Mouse (Mus musculus) heart, adult 2 months (tissue): ENCODE results near the gene Necab3. TPM values are rescaled to one million over a fixed set of nuclear protein-coding genes. Genes with fewer than 3 reads are reported as not detected.

ENCODE experiments used
- DNase-seq, 2 experiments: peaks; one replicate each; pipeline ENCODE4 v3.0.0; 2021
- H3K27ac ChIP-seq: fragments of 200-600 bp; 2 replicates; pipeline ENCODE4 v1.8.1; 2022
- H3K27me3 ChIP-seq: fragments of 200-500 bp; 2 replicates; pipeline ENCODE4 v1.6.1; 2012; ENCODE audit warnings: mild to moderate bottlenecking, low read length, inconsistent platforms, mixed read lengths; ENCODE audit not compliant: control insufficient read depth, insufficient read depth
- H3K36me3 ChIP-seq: fragments of 200-500 bp; 2 replicates; pipeline ENCODE4 v1.6.1; 2012; ENCODE audit warnings: low read length, inconsistent platforms; ENCODE audit not compliant: control insufficient read depth, insufficient read depth
- H3K4me1 ChIP-seq: fragments of 200-500 bp; 2 replicates; pipeline ENCODE4 v1.6.1; 2011; ENCODE audit warnings: low read length; ENCODE audit not compliant: control insufficient read depth, insufficient read depth
- H3K4me3 ChIP-seq: fragments of 200-600 bp; 2 replicates; pipeline ENCODE4 v1.8.1; 2022
- H3K79me2 ChIP-seq: fragments of 200-500 bp; replicated peaks from 2 replicates; pipeline ENCODE4 v1.6.1; 2012; ENCODE audit warnings: mild to moderate bottlenecking, inconsistent platforms, low read length, moderate library complexity, mixed read lengths; ENCODE audit not compliant: control insufficient read depth, insufficient read depth
- H3K9ac ChIP-seq: fragments of 200-500 bp; 2 replicates; pipeline ENCODE4 v1.6.1; 2012; ENCODE audit warnings: low read depth, mild to moderate bottlenecking, control low read depth, inconsistent platforms, low read length, mixed read lengths
- CTCF ChIP-seq: fragments of 200-600 bp; IDR thresholded peaks from 2 replicates; pipeline ENCODE4 v1.8.1; 2022; ENCODE audit warnings: antibody characterized with exemption, mild to moderate bottlenecking, moderate library complexity
- EP300 ChIP-seq: fragments of 200-500 bp; IDR thresholded peaks from 2 replicates; pipeline ENCODE4 v1.6.1; 2011; ENCODE audit warnings: low read depth, low read length, control low read depth; ENCODE audit not compliant: insufficient read depth
- POLR2A ChIP-seq: fragments of 200-500 bp; IDR thresholded peaks from 2 replicates; pipeline ENCODE4 v1.6.1; 2011; ENCODE audit warnings: mild to moderate bottlenecking, low read depth, low read length, control low read depth; ENCODE audit not compliant: insufficient read depth
- WGBS: fragments of 180-500 bp; shearing (Covaris S2); methylation state at CpG from one replicate; pipeline ENCODE4 v1.1.7; 2018; 5-methylcytosine and 5-hydroxymethylcytosine counted together
- intact Hi-C: fragments of 180-260 bp; cut with DNase I; formaldehyde crosslinking; loops from one replicate; pipeline ENCODE4 v1.15.1; 2025
- polyA plus RNA-seq: library from polyadenylated mRNA; depleted of rRNA; stranded (reverse); fragments of >200 nt; gene quantifications from 2 replicates; pipeline ENCODE4 v1.2.3, GENCODE M21; 2012; rRNA removed
- total RNA-seq, 2 experiments: library from RNA; stranded (reverse); gene quantifications; 2 replicates each; pipeline ENCODE4 v1.2.3; 2021

The Necab3 gene
- total and polyA plus RNA-seq, 3 experiments: 0.20 to 0.90 (median 0.23) TPM

- intact Hi-C loops: no loop called here
Observed at GRCm38 (mm10) chr2:154499717-154500247, 58.9 kb downstream of the Necab3 start.

GRCm38 (mm10) chr2:154498571-154498970 is 60.1 kb downstream of the Necab3 start:
- 24% methylated on average over 5 of the region's 5 CpGs for WGBS
- DNase-seq: peak; percentile 10 to 20
- Histone ChIP-seq H3K27ac (no peak overlapping the region), H3K4me3 (no peak overlapping the region), H3K9ac (no peak overlapping the region; the same call in 1 of the 2 replicates), H3K27me3 (no peaks in the 10 kb centered on the region), H3K36me3 (no peaks in the 10 kb centered on the region; the same call in none of the 2 replicates), H3K79me2 (peaks cover 5% of the 10 kb centered on the region; the same call in 1 of the 2 replicates), H3K4me1 (peaks cover 3% of the 10 kb centered on the region; the same call in 1 of the 2 replicates)
- TF ChIP-seq CTCF (no peak), EP300 (no peak), POLR2A (no peak)
- intact Hi-C loops: no loop called here

More at GRCm38 (mm10) chr2:154499717-154500247, 58.9 kb downstream of the Necab3 start:
- Histone ChIP-seq H3K4me3 (no peak overlapping the region), H3K9ac (no peak overlapping the region), H3K4me1 (peaks cover 3% of the 10 kb centered on the region; the same call in 1 of the 2 replicates), H3K27ac (no peak overlapping the region), H3K27me3 (no peaks in the 10 kb centered on the region), H3K36me3 (no peaks in the 10 kb centered on the region; the same call in none of the 2 replicates), H3K79me2 (peaks cover 5% of the 10 kb centered on the region; the same call in 1 of the 2 replicates)
- 96% methylated on average over 2 of the region's 2 CpGs for WGBS
- no peak for DNase-seq
- no peak for TF ChIP-seq EP300

- Histone ChIP-seq H3K4me1 (peaks cover 3% of the 10 kb centered on the region; the same call in 1 of the 2 replicates), H3K79me2 (peaks cover 7% of the 10 kb centered on the region; the same call in 1 of the 2 replicates), H3K27me3 (no peaks in the 10 kb centered on the region), H3K27ac (no peak overlapping the region), H3K9ac (no peak overlapping the region), H3K4me3 (no peak overlapping the region), H3K36me3 (no peaks in the 10 kb centered on the region; the same call in 1 of the 2 replicates)
- TF ChIP-seq CTCF: no peak
- no peak for TF ChIP-seq EP300
- no peak for TF ChIP-seq POLR2A
- intact Hi-C loops: no loop called here
- WGBS: 91% methylated on average over 4 of the region's 4 CpGs
- DNase-seq: no peak
Observed at GRCm38 (mm10) chr2:154495021-154495420, 63.7 kb downstream of the Necab3 start.

Other genes starting within 250 kb of the Necab3 start
- gene Cdk5rap1, start 185.9 kb downstream of the Necab3 start, total RNA-seq: 10 to 100 TPM; 20.1 to 20.2 TPM
- 10.5 and 21.1 TPM in 2 replicates for gene Cdk5rap1, start 185.9 kb downstream of the Necab3 start, polyA plus RNA-seq
- gene Snta1, start 150.8 kb downstream of the Necab3 start, total RNA-seq: 10 to 100 TPM; 73.6 to 95.0 TPM
- gene Snta1, start 150.8 kb downstream of the Necab3 start, polyA plus RNA-seq: 64.8 and 66.0 TPM in 2 replicates
- 10 to 100 TPM; 15.6 to 17.3 TPM for gene Cbfa2t2, start 122.4 kb downstream of the Necab3 start, total RNA-seq
- 7.8 and 14.4 TPM in 2 replicates for gene Cbfa2t2, start 122.4 kb downstream of the Necab3 start, polyA plus RNA-seq
- gene 1700003F12Rik, start 11.8 kb downstream of the Necab3 start, total RNA-seq: not detected
- gene 1700003F12Rik, start 11.8 kb downstream of the Necab3 start, polyA plus RNA-seq: 0.39 TPM in 1 of 2 replicates, not detected in the other
- not detected for gene Actl10, start 7.1 kb downstream of the Necab3 start, total RNA-seq
- not detected in 2 replicates for gene Actl10, start 7.1 kb downstream of the Necab3 start, polyA plus RNA-seq
- gene E2f1, start 11.0 kb upstream of the Necab3 start, total RNA-seq: under 1 TPM; 0.39 to 0.70 TPM
- gene E2f1, start 11.0 kb upstream of the Necab3 start, polyA plus RNA-seq: 1.1 and 1.2 TPM in 2 replicates
- gene Pxmp4, start 44.8 kb upstream of the Necab3 start, total RNA-seq: 10 to 100 TPM; 20.9 to 21.5 TPM
- 47.2 and 49.9 TPM in 2 replicates for gene Pxmp4, start 44.8 kb upstream of the Necab3 start, polyA plus RNA-seq
- 1 to 10 TPM; 2.7 to 3.1 TPM for gene Zfp341, start 54.4 kb upstream of the Necab3 start, total RNA-seq
- gene Zfp341, start 54.4 kb upstream of the Necab3 start, polyA plus RNA-seq: 4.0 and 4.9 TPM in 2 replicates
- gene 4930519P11Rik, start 54.5 kb upstream of the Necab3 start, total RNA-seq: not detected
- gene 4930519P11Rik, start 54.5 kb upstream of the Necab3 start, polyA plus RNA-seq: 0.57 TPM in 1 of 2 replicates, not detected in the other
- gene Chmp4b, start 92.8 kb upstream of the Necab3 start, total RNA-seq: 100 to 1,000 TPM; 106 to 124 TPM
- gene Chmp4b, start 92.8 kb upstream of the Necab3 start, polyA plus RNA-seq: 64.4 and 89.4 TPM in 2 replicates
- not detected for gene Gm14214, start 211.1 kb upstream of the Necab3 start, total RNA-seq
- not detected in 2 replicates for gene Gm14214, start 211.1 kb upstream of the Necab3 start, polyA plus RNA-seq
- 10 to 100 TPM; 83.4 to 92.7 TPM for gene Raly, start 232.2 kb upstream of the Necab3 start, total RNA-seq
- gene Raly, start 232.2 kb upstream of the Necab3 start, polyA plus RNA-seq: 89.8 and 112 TPM in 2 replicates
- gene a, start 232.5 kb upstream of the Necab3 start, total RNA-seq: not detected
- gene a, start 232.5 kb upstream of the Necab3 start, polyA plus RNA-seq: not detected in 2 replicates